Mouse (Mus musculus): Measurements from ENCODE around the gene Tmem95. TPM values are rescaled to one million over a fixed set of nuclear protein-coding genes. Genes with fewer than 3 reads are reported as not detected.

The Tmem95 gene
- total and polyA plus RNA-seq, 3 experiments = not detected

DNA sequence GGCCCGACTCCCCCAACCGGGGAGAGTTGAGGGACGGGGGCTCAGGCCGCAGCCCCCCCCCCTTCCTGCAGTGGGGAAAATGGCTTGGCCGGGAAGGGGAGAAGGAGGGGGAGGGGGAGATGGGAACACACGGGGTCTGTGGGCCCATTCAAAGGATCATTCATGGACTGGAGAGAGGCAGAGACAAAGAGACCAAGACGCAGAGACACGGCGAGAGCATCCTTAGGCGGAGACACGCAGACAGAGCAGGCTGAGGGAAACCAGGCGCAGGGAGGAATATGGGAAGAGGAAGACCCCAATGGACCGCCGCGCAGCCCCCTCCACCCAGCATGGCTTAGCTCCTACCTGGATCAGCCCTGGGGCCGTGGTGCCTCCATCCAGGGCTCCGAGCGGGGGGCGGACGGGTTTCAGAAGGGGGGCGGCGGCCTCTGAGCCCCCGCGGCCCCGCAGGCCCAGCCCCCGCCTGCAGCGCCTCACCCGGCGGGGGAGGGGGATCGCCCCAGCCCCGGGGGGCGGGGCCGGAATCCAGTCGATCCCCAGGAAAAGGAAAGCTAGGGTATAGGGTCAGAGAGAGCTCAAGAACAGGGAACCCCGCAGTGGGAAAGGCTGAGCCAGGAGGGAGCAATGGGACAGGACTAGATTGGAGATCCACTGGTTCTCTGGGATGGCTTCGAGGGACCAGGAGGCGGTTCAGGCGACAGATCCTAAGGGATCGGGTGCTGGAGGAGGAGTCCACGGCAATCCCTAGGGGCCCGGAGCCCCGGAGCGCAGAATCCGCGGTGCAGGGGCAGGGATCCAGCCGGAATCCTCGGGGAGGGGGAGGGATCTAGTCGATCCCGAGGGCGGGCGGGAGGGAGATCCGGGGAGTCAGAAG is 40.9 kb downstream of the Tmem95 start:
- peaks cover 60% of the 10 kb centered on the region for H3K4me1 ChIP-seq (ENCODE audit: insufficient read depth, low read depth, low read length)
- no peak for ATAC-seq (ENCODE audit: extremely low read depth, insufficient number of reproducible peaks, low FRiP score, poor library complexity, severe bottlenecking)
- peak overlapping the region; percentile 81 for H3K4me3 ChIP-seq (ENCODE audit: low read depth, low read length)
- H3K36me3 ChIP-seq (replicated peaks) = peaks cover 9% of the 10 kb centered on the region
- H3K9me3 ChIP-seq (replicated peaks) = no peaks in the 10 kb centered on the region
- TF ChIP-seq GATA1 (IDR thresholded peaks at IDR 0.05; ENCODE audit: borderline replicate concordance, low read length) (no peak), TAL1 (conservative IDR thresholded peaks at IDR 0.05; ENCODE audit: low read depth, low read length) (no peak), POLR2AphosphoS5 (IDR thresholded peaks at IDR 0.05; ENCODE audit: insufficient replicate concordance, low read depth, low read length) (no peak), GATA2 (IDR thresholded peaks at IDR 0.05; ENCODE audit: borderline replicate concordance, low read depth, low read length) (no peak), CTCF (IDR thresholded peaks at IDR 0.05; ENCODE audit: low read depth, low read length) (no peak)
- H3K27me3 ChIP-seq (ENCODE audit: insufficient read depth, low read length) = peaks cover 45% of the 10 kb centered on the region
- no peak for DNase-seq (ENCODE audit: low spot score)

DNA sequence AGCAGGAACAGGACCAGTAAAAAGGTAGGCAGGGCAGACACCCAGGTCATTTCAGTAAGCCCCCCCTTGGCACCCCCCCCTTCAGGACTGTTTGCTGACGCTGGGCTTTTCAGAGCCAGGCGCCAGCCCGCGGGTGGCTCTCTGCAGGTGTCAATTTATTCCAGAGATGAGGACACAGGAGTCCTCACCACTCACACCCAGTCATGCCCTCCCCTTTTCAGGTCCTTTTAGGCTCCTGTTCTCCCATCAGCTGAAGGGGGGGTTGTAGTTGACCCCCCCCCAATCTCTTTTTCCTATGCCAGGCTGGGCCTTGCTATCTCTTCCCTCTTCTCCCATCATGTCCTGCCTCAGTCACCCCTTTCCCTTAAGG is 41.9 kb downstream of the Tmem95 start:
- H3K4me3 ChIP-seq (ENCODE audit: low read depth, low read length) = no peak overlapping the region
- no peaks in the 10 kb centered on the region for H3K9me3 ChIP-seq (replicated peaks)
- peaks cover 48% of the 10 kb centered on the region for H3K27me3 ChIP-seq (ENCODE audit: insufficient read depth, low read length)
- H3K4me1 ChIP-seq (ENCODE audit: insufficient read depth, low read depth, low read length) = peaks cover 65% of the 10 kb centered on the region
- no peak for TF ChIP-seq CTCF (IDR thresholded peaks at IDR 0.05; ENCODE audit: low read depth, low read length)
- TF ChIP-seq TAL1 (conservative IDR thresholded peaks at IDR 0.05; ENCODE audit: low read depth, low read length) = no peak
- TF ChIP-seq GATA1 (IDR thresholded peaks at IDR 0.05; ENCODE audit: borderline replicate concordance, low read length) = no peak
- no peak for TF ChIP-seq GATA2 (IDR thresholded peaks at IDR 0.05; ENCODE audit: borderline replicate concordance, low read depth, low read length)
- no peak for TF ChIP-seq POLR2AphosphoS5 (IDR thresholded peaks at IDR 0.05; ENCODE audit: insufficient replicate concordance, low read depth, low read length)
- DNase-seq (ENCODE audit: low spot score) = no peak
- no peak for ATAC-seq (ENCODE audit: extremely low read depth, insufficient number of reproducible peaks, low FRiP score, poor library complexity, severe bottlenecking)
- H3K36me3 ChIP-seq (replicated peaks) = peaks cover 9% of the 10 kb centered on the region

DNA sequence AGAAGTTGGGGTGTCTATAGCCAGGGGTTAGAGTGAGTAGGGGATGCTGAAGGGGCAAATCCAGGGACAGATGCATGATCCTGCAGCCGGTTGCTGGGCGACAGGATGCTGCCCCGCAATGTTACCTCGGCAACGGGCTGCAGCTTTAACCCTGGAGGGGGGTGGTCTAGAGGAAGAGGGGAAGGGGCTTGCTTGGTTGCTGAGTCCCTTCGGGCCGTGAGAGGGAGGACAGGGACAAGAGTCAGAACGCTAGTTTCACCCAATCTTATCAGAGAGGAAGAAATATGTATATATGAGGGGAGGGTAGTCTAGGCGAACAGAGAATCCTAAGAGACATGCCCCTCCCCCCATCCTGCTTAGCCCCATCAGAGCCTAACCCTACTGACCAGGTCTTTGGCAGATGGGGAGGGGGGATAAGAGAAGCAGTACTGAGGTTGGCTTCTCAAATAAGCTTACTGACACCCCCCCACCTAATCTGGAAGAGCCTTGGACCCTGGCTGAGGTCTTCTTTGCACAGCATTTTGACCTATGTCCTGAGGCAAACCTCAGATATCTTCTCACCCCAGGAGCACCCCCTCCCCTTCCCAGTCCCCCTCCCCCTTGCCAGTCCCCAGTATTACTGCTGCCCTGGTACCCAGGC is 42.4 kb downstream of the Tmem95 start:
- Histone ChIP-seq H3K4me1 (ENCODE audit: insufficient read depth, low read depth, low read length) (peaks cover 67% of the 10 kb centered on the region), H3K9me3 (replicated peaks) (no peaks in the 10 kb centered on the region), H3K4me3 (ENCODE audit: low read depth, low read length) (no peak overlapping the region), H3K27me3 (ENCODE audit: insufficient read depth, low read length) (peaks cover 50% of the 10 kb centered on the region), H3K36me3 (replicated peaks) (peaks cover 8% of the 10 kb centered on the region)
- DNase-seq (ENCODE audit: low spot score) (no peak), ATAC-seq (ENCODE audit: extremely low read depth, insufficient number of reproducible peaks, low FRiP score, poor library complexity, severe bottlenecking) (no peak)
- no peak for TF ChIP-seq CTCF (IDR thresholded peaks at IDR 0.05; ENCODE audit: low read depth, low read length)
- TF ChIP-seq TAL1 (conservative IDR thresholded peaks at IDR 0.05; ENCODE audit: low read depth, low read length) = no peak
- no peak for TF ChIP-seq POLR2AphosphoS5 (IDR thresholded peaks at IDR 0.05; ENCODE audit: insufficient replicate concordance, low read depth, low read length)
- TF ChIP-seq GATA2 (IDR thresholded peaks at IDR 0.05; ENCODE audit: borderline replicate concordance, low read depth, low read length) = no peak
- no peak for TF ChIP-seq GATA1 (IDR thresholded peaks at IDR 0.05; ENCODE audit: borderline replicate concordance, low read length)

DNA sequence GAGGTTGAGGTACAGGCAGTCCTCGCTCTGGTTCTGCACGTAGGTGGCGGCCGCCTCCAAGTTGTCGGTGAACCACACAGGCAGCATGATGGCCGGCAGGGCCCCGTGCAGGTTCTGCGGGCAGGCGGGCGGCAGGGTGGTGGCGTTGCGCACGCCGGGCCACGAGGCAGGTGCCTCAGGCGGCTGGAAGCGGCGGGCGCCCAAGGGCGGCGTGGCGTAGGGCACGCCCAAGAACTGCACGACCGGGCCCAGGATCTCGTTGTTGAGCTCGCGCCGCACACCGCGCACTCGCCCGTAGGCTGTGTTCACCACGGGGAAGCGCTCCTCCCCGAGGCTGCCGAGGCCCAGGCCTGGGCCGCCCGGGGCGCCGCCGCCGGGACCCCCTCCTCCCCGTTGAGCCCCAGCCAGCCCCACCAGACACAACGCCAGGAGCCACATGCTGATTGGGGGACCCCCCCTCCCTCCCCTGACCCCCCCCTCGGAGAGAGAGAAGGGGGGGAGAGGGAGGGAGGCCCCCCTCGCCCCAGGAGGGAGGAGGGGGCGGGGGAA is 43.7 kb downstream of the Tmem95 start:
- no peak for DNase-seq (ENCODE audit: low spot score)
- ATAC-seq (ENCODE audit: extremely low read depth, insufficient number of reproducible peaks, low FRiP score, poor library complexity, severe bottlenecking) = no peak
- Histone ChIP-seq H3K36me3 (replicated peaks) (peaks cover 4% of the 10 kb centered on the region), H3K9me3 (replicated peaks) (no peaks in the 10 kb centered on the region), H3K4me1 (ENCODE audit: insufficient read depth, low read depth, low read length) (peaks cover 57% of the 10 kb centered on the region), H3K4me3 (ENCODE audit: low read depth, low read length) (peak overlapping the region; percentile 67), H3K27me3 (ENCODE audit: insufficient read depth, low read length) (peaks cover 55% of the 10 kb centered on the region)
- no peak for TF ChIP-seq CTCF (IDR thresholded peaks at IDR 0.05; ENCODE audit: low read depth, low read length)
- no peak for TF ChIP-seq GATA2 (IDR thresholded peaks at IDR 0.05; ENCODE audit: borderline replicate concordance, low read depth, low read length)
- TF ChIP-seq POLR2AphosphoS5 (IDR thresholded peaks at IDR 0.05; ENCODE audit: insufficient replicate concordance, low read depth, low read length) = no peak
- TF ChIP-seq TAL1 (conservative IDR thresholded peaks at IDR 0.05; ENCODE audit: low read depth, low read length) = no peak
- TF ChIP-seq GATA1 (IDR thresholded peaks at IDR 0.05; ENCODE audit: borderline replicate concordance, low read length) = no peak

DNA sequence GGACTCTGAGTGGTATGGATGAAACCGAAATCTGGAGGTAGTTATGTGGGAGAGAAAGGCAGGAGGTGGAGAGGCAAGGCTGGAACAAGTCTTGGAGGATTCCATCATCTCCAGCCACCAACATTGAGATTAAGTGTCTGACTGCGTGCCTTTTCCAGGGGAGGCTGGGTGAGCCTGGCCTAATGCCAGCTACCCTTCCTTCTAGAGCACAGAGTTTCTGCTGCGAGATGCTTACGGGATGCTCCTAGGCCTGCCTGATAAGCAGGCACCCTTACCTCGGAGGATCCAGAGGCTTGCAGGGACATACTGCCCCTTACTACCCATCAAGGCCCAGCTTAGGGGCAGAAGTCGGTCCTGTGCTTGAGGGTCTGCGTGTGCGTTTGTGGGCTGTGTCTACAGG is 44.3 kb downstream of the Tmem95 start:
- no peaks in the 10 kb centered on the region for H3K9me3 ChIP-seq (replicated peaks)
- peaks cover 60% of the 10 kb centered on the region for H3K27me3 ChIP-seq (ENCODE audit: insufficient read depth, low read length)
- no peak for DNase-seq (ENCODE audit: low spot score)
- peaks cover 54% of the 10 kb centered on the region for H3K4me1 ChIP-seq (ENCODE audit: insufficient read depth, low read depth, low read length)
- TF ChIP-seq GATA2 (IDR thresholded peaks at IDR 0.05; ENCODE audit: borderline replicate concordance, low read depth, low read length) = no peak
- TF ChIP-seq CTCF (IDR thresholded peaks at IDR 0.05; ENCODE audit: low read depth, low read length) = no peak
- TF ChIP-seq TAL1 (conservative IDR thresholded peaks at IDR 0.05; ENCODE audit: low read depth, low read length) = no peak
- no peak for TF ChIP-seq POLR2AphosphoS5 (IDR thresholded peaks at IDR 0.05; ENCODE audit: insufficient replicate concordance, low read depth, low read length)
- no peak for TF ChIP-seq GATA1 (IDR thresholded peaks at IDR 0.05; ENCODE audit: borderline replicate concordance, low read length)
- peaks cover 8% of the 10 kb centered on the region for H3K36me3 ChIP-seq (replicated peaks)
- H3K4me3 ChIP-seq (ENCODE audit: low read depth, low read length) = peak overlapping the region; percentile 67
- no peak for ATAC-seq (ENCODE audit: extremely low read depth, insufficient number of reproducible peaks, low FRiP score, poor library complexity, severe bottlenecking)

DNA sequence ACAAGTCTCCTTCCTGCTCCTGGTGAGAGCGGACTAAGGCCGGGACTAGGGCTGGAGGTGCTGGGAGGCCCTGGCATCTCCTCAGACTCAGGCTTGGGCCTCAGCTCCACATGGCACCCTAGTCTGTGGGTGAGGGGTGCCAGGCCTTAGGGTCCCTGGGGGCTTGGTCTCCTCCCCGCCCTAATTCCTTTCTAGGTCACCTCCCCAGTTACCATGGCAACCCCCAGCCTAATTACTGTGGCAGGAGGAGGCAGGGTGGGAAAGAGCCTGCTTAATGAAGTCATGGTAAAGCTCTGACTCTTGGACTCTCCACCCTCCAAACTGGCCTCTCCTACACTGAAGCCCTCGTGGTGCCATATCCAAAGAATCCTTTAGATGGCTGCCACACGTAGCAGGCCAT is 49.0 kb downstream of the Tmem95 start:
- Histone ChIP-seq H3K4me3 (ENCODE audit: low read depth, low read length) (no peak overlapping the region), H3K36me3 (replicated peaks) (peaks cover 46% of the 10 kb centered on the region), H3K4me1 (ENCODE audit: insufficient read depth, low read depth, low read length) (peaks cover 16% of the 10 kb centered on the region), H3K27me3 (ENCODE audit: insufficient read depth, low read length) (peaks cover 59% of the 10 kb centered on the region), H3K9me3 (replicated peaks) (peaks cover 10% of the 10 kb centered on the region)
- ATAC-seq (ENCODE audit: extremely low read depth, insufficient number of reproducible peaks, low FRiP score, poor library complexity, severe bottlenecking) (no peak), DNase-seq (ENCODE audit: low spot score) (no peak)
- TF ChIP-seq GATA1 (IDR thresholded peaks at IDR 0.05; ENCODE audit: borderline replicate concordance, low read length) = no peak
- TF ChIP-seq GATA2 (IDR thresholded peaks at IDR 0.05; ENCODE audit: borderline replicate concordance, low read depth, low read length) = no peak
- TF ChIP-seq TAL1 (conservative IDR thresholded peaks at IDR 0.05; ENCODE audit: low read depth, low read length) = no peak
- no peak for TF ChIP-seq POLR2AphosphoS5 (IDR thresholded peaks at IDR 0.05; ENCODE audit: insufficient replicate concordance, low read depth, low read length)

Other genes starting within 250 kb of the Tmem95 start
Only the 20 nearest of the 40 such genes appear.
- 2.3 and 2.8 TPM in 2 replicates for gene Chrnb1, start 82.1 kb downstream of the Tmem95 start, total RNA-seq (2014; fragmentation: Nextera tagmentation)
- gene Chrnb1, start 82.1 kb downstream of the Tmem95 start, total RNA-seq (2017) = 1.1 and 1.2 TPM in 2 replicates
- gene Chrnb1, start 82.1 kb downstream of the Tmem95 start, polyA plus RNA-seq (2012) = 0.39 and 0.50 TPM in 2 replicates
- gene Fgf11, start 76.2 kb downstream of the Tmem95 start, total RNA-seq (2014; fragmentation: Nextera tagmentation) = 24.9 and 28.9 TPM in 2 replicates
- 3.6 and 4.2 TPM in 2 replicates for gene Fgf11, start 76.2 kb downstream of the Tmem95 start, total RNA-seq (2017)
- 7.7 and 8.6 TPM in 2 replicates for gene Fgf11, start 76.2 kb downstream of the Tmem95 start, polyA plus RNA-seq (2012)
- gene Tmem102, start 72.4 kb downstream of the Tmem95 start, total RNA-seq (2014; fragmentation: Nextera tagmentation) = not detected in 2 replicates
- not detected in 2 replicates for gene Tmem102, start 72.4 kb downstream of the Tmem95 start, total RNA-seq (2017)
- gene Tmem102, start 72.4 kb downstream of the Tmem95 start, polyA plus RNA-seq (2012) = not detected in 2 replicates
- not detected in 2 replicates for gene Gm39566, start 62.7 kb downstream of the Tmem95 start, total RNA-seq (2014; fragmentation: Nextera tagmentation)
- gene Gm39566, start 62.7 kb downstream of the Tmem95 start, total RNA-seq (2017) = 0.05 and 0.06 TPM in 2 replicates
- not detected in 2 replicates for gene Gm39566, start 62.7 kb downstream of the Tmem95 start, polyA plus RNA-seq (2012)
- not detected in 2 replicates for gene Spem2, start 59.6 kb downstream of the Tmem95 start, total RNA-seq (2014; fragmentation: Nextera tagmentation)
- not detected in 2 replicates for gene Spem2, start 59.6 kb downstream of the Tmem95 start, total RNA-seq (2017)
- gene Spem2, start 59.6 kb downstream of the Tmem95 start, polyA plus RNA-seq (2012) = not detected in 2 replicates
- gene Spem1, start 55.8 kb downstream of the Tmem95 start, total RNA-seq (2014; fragmentation: Nextera tagmentation) = not detected in 2 replicates
- gene Spem1, start 55.8 kb downstream of the Tmem95 start, total RNA-seq (2017) = 0.11 TPM in 1 of 2 replicates, not detected in the other
- not detected in 2 replicates for gene Spem1, start 55.8 kb downstream of the Tmem95 start, polyA plus RNA-seq (2012)
- 3.0 and 6.8 TPM in 2 replicates for gene Nlgn2, start 40.2 kb downstream of the Tmem95 start, total RNA-seq (2014; fragmentation: Nextera tagmentation)
- 0.93 and 1.5 TPM in 2 replicates for gene Nlgn2, start 40.2 kb downstream of the Tmem95 start, total RNA-seq (2017)
- 3.1 and 3.5 TPM in 2 replicates for gene Nlgn2, start 40.2 kb downstream of the Tmem95 start, polyA plus RNA-seq (2012)
- gene Tmem256, start 39.5 kb downstream of the Tmem95 start, total RNA-seq (2014; fragmentation: Nextera tagmentation) = 116 and 202 TPM in 2 replicates
- 409 and 434 TPM in 2 replicates for gene Tmem256, start 39.5 kb downstream of the Tmem95 start, total RNA-seq (2017)
- 513 and 777 TPM in 2 replicates for gene Tmem256, start 39.5 kb downstream of the Tmem95 start, polyA plus RNA-seq (2012)
- gene Plscr3, start 31.6 kb downstream of the Tmem95 start, total RNA-seq (2014; fragmentation: Nextera tagmentation) = 26.2 and 32.3 TPM in 2 replicates
- gene Plscr3, start 31.6 kb downstream of the Tmem95 start, total RNA-seq (2017) = 9.3 and 12.1 TPM in 2 replicates
- gene Plscr3, start 31.6 kb downstream of the Tmem95 start, polyA plus RNA-seq (2012) = 54.2 and 61.1 TPM in 2 replicates
- gene Tnk1, start 19.3 kb downstream of the Tmem95 start, total RNA-seq (2014; fragmentation: Nextera tagmentation) = 4.3 and 9.0 TPM in 2 replicates
- 0.82 and 1.5 TPM in 2 replicates for gene Tnk1, start 19.3 kb downstream of the Tmem95 start, total RNA-seq (2017)
- gene Tnk1, start 19.3 kb downstream of the Tmem95 start, polyA plus RNA-seq (2012) = 0.47 and 0.95 TPM in 2 replicates
- 0.90 TPM in 1 of 2 replicates, not detected in the other for gene Kctd11, start 3.4 kb upstream of the Tmem95 start, total RNA-seq (2014; fragmentation: Nextera tagmentation)
- 0.52 and 0.55 TPM in 2 replicates for gene Kctd11, start 3.4 kb upstream of the Tmem95 start, total RNA-seq (2017)
- gene Kctd11, start 3.4 kb upstream of the Tmem95 start, polyA plus RNA-seq (2012) = 0.34 and 0.39 TPM in 2 replicates
- 94.6 and 98.7 TPM in 2 replicates for gene Acap1, start 17.5 kb upstream of the Tmem95 start, total RNA-seq (2014; fragmentation: Nextera tagmentation)
- 103 and 118 TPM in 2 replicates for gene Acap1, start 17.5 kb upstream of the Tmem95 start, total RNA-seq (2017)
- 184 and 216 TPM in 2 replicates for gene Acap1, start 17.5 kb upstream of the Tmem95 start, polyA plus RNA-seq (2012)
- gene 2810408A11Rik, start 23.0 kb upstream of the Tmem95 start, total RNA-seq (2014; fragmentation: Nextera tagmentation) = 6.6 and 7.2 TPM in 2 replicates
- gene 2810408A11Rik, start 23.0 kb upstream of the Tmem95 start, total RNA-seq (2017) = 1.7 and 4.4 TPM in 2 replicates
- gene 2810408A11Rik, start 23.0 kb upstream of the Tmem95 start, polyA plus RNA-seq (2012) = 0.62 and 1.2 TPM in 2 replicates
- gene Neurl4, start 23.1 kb upstream of the Tmem95 start, total RNA-seq (2014; fragmentation: Nextera tagmentation) = 25.7 and 39.6 TPM in 2 replicates
- gene Neurl4, start 23.1 kb upstream of the Tmem95 start, total RNA-seq (2017) = 27.2 and 30.2 TPM in 2 replicates
- 87.0 and 110 TPM in 2 replicates for gene Neurl4, start 23.1 kb upstream of the Tmem95 start, polyA plus RNA-seq (2012)
- 305 and 344 TPM in 2 replicates for gene Gps2, start 35.9 kb upstream of the Tmem95 start, total RNA-seq (2014; fragmentation: Nextera tagmentation)
- 44.9 and 45.8 TPM in 2 replicates for gene Gps2, start 35.9 kb upstream of the Tmem95 start, total RNA-seq (2017)
- gene Gps2, start 35.9 kb upstream of the Tmem95 start, polyA plus RNA-seq (2012) = 203 and 216 TPM in 2 replicates
- 1,285 and 1,536 TPM in 2 replicates for gene Eif5a, start 43.9 kb upstream of the Tmem95 start, total RNA-seq (2014; fragmentation: Nextera tagmentation)
- 763 and 764 TPM in 2 replicates for gene Eif5a, start 43.9 kb upstream of the Tmem95 start, total RNA-seq (2017)
- gene Eif5a, start 43.9 kb upstream of the Tmem95 start, polyA plus RNA-seq (2012) = 2,879 and 2,909 TPM in 2 replicates
- gene Ybx2, start 57.8 kb upstream of the Tmem95 start, total RNA-seq (2014; fragmentation: Nextera tagmentation) = 1.4 and 1.6 TPM in 2 replicates
- 0.23 TPM in 1 of 2 replicates, not detected in the other for gene Ybx2, start 57.8 kb upstream of the Tmem95 start, total RNA-seq (2017)
- 0.04 TPM in 1 of 2 replicates, not detected in the other for gene Ybx2, start 57.8 kb upstream of the Tmem95 start, polyA plus RNA-seq (2012)
- 0.39 and 10.6 TPM in 2 replicates for gene Slc2a4, start 70.2 kb upstream of the Tmem95 start, total RNA-seq (2014; fragmentation: Nextera tagmentation)
- gene Slc2a4, start 70.2 kb upstream of the Tmem95 start, total RNA-seq (2017) = 0.06 and 0.16 TPM in 2 replicates
- gene Slc2a4, start 70.2 kb upstream of the Tmem95 start, polyA plus RNA-seq (2012) = 0.16 TPM in 1 of 2 replicates, not detected in the other
- not detected in 2 replicates for gene Cldn7, start 86.8 kb upstream of the Tmem95 start, total RNA-seq (2014; fragmentation: Nextera tagmentation)
- gene Cldn7, start 86.8 kb upstream of the Tmem95 start, total RNA-seq (2017) = not detected in 2 replicates
- gene Cldn7, start 86.8 kb upstream of the Tmem95 start, polyA plus RNA-seq (2012) = not detected in 2 replicates
- 164 and 177 TPM in 2 replicates for gene Ctdnep1, start 103.1 kb upstream of the Tmem95 start, total RNA-seq (2014; fragmentation: Nextera tagmentation)
- gene Ctdnep1, start 103.1 kb upstream of the Tmem95 start, total RNA-seq (2017) = 36.2 and 37.4 TPM in 2 replicates
- gene Ctdnep1, start 103.1 kb upstream of the Tmem95 start, polyA plus RNA-seq (2012) = 227 and 274 TPM in 2 replicates

All from G1E (cell line).